Mouse (Mus musculus) forebrain, postnatal 0 days (tissue): ENCODE measurements at regions not wholly inside any gene's neighbourhood (a gene's known extent, or its start where the extent isn't known, plus 50 kb on each side); places are given as distances from the start of the nearest gene placed in this dataset.
A peak's percentile ranks its signal among the peaks of the same experiment; 100 is the strongest.

Source experiments
- ATAC-seq: fragments of 200-750 bp; cut with Nextera tagmentation; 2 replicates; pipeline ENCODE4 v1.8.0; 2017; ENCODE audit warnings: mild to moderate bottlenecking, moderate library complexity
- DNase-seq: peaks from one replicate; pipeline ENCODE4 v3.0.0-alpha.2; 2015
- H3K27ac ChIP-seq: fragments of 300-500 bp; sonication (generic); 2 replicates; pipeline ENCODE4 v1.5.1; 2014; ENCODE audit warnings: low read depth, mild to moderate bottlenecking, antibody characterized with exemption, low read length, moderate library complexity, mixed read lengths
- H3K27me3 ChIP-seq: fragments of 300-500 bp; sonication (generic); 2 replicates; pipeline ENCODE4 v1.6.1; 2014; ENCODE audit warnings: mild to moderate bottlenecking, low read length, mixed read lengths; ENCODE audit not compliant: insufficient read depth
- H3K36me3 ChIP-seq: fragments of 300-500 bp; sonication (generic); 2 replicates; pipeline ENCODE4 v1.6.1; 2014; ENCODE audit warnings: mild to moderate bottlenecking, moderate library complexity; ENCODE audit not compliant: insufficient read depth
- H3K4me1 ChIP-seq: fragments of 300-500 bp; sonication (generic); 2 replicates; pipeline ENCODE4 v1.6.1; 2014; ENCODE audit warnings: antibody characterized with exemption; ENCODE audit not compliant: insufficient read depth
- H3K4me2 ChIP-seq: fragments of 300-500 bp; sonication (generic); 2 replicates; pipeline ENCODE4 v1.6.1; 2014; ENCODE audit warnings: low read depth, mild to moderate bottlenecking, moderate library complexity
- H3K4me3 ChIP-seq: fragments of 300-500 bp; sonication (generic); 2 replicates; pipeline ENCODE4 v1.5.1; 2014; ENCODE audit warnings: low read depth, low read length, mixed read lengths
- H3K9ac ChIP-seq: fragments of 300-500 bp; sonication (generic); 2 replicates; pipeline ENCODE4 v1.6.1; 2014; ENCODE audit warnings: mild to moderate bottlenecking
- H3K9me3 ChIP-seq: fragments of 300-500 bp; sonication (generic); 2 replicates; pipeline ENCODE4 v1.6.1; 2016; ENCODE audit warnings: low read length
- CTCF ChIP-seq: sonication (generic); IDR thresholded peaks from 2 replicates; pipeline ENCODE4 v1.5.1; 2016; ENCODE audit warnings: antibody characterized with exemption, control low read depth, low read depth
- WGBS: fragments of 180-500 bp; shearing (Covaris S2); extraction: QIAGEN DNeasy Blood & Tissue Kit; methylation state at CpG from one replicate; pipeline ENCODE4 v1.1.7; 2014; 5-methylcytosine and 5-hydroxymethylcytosine counted together

- Histone ChIP-seq H3K4me2 (no peak overlapping the region), H3K9ac (no peak overlapping the region), H3K27ac (no peak overlapping the region), H3K36me3 (no peaks in the 10 kb centered on the region), H3K9me3 (no peaks in the 10 kb centered on the region), H3K4me3 (no peak overlapping the region), H3K27me3 (no peaks in the 10 kb centered on the region), H3K4me1 (peaks cover 4% of the 10 kb centered on the region; the same call in 1 of the 2 replicates)
- WGBS = 98% methylated on average over 1 of the region's 1 CpGs
- ATAC-seq = no peak
- no peak for TF ChIP-seq CTCF
- no peak for DNase-seq
These were observed 239.9 kb upstream of the Hnrnpa3 start for GRCm38 (mm10) chr2:75419142-75419541.

- TF ChIP-seq CTCF = no peak
- Histone ChIP-seq H3K4me3 (no peak overlapping the region), H3K4me2 (peak overlapping the region; percentile 19), H3K27ac (no peak overlapping the region), H3K4me1 (peaks cover 11% of the 10 kb centered on the region; the same call in 1 of the 2 replicates), H3K27me3 (no peaks in the 10 kb centered on the region), H3K36me3 (no peaks in the 10 kb centered on the region), H3K9me3 (no peaks in the 10 kb centered on the region), H3K9ac (no peak overlapping the region)
- WGBS = 22% methylated on average over 20 of the region's 20 CpGs
- ATAC-seq = peak; percentile 20; the same call in 1 of the 2 replicates
- DNase-seq = peak; percentile 18
These were observed 236.0 kb upstream of the Hnrnpa3 start for GRCm38 (mm10) chr2:75422798-75423685.

- ATAC-seq = no peak; the same call in 1 of the 2 replicates
- peak; percentile 25 for DNase-seq
These were observed 235.2 kb upstream of the Hnrnpa3 start for GRCm38 (mm10) chr2:75423872-75424271.

GRCm38 (mm10) chr2:75424363-75424762, 234.7 kb upstream of the Hnrnpa3 start:
- DNase-seq (peak; percentile 45), ATAC-seq (no peak)
- no peak overlapping the region for H3K27ac ChIP-seq
- no peaks in the 10 kb centered on the region for H3K9me3 ChIP-seq
- 15% methylated on average over 7 of the region's 7 CpGs for WGBS
- no peak for TF ChIP-seq CTCF
- H3K36me3 ChIP-seq = no peaks in the 10 kb centered on the region
- peak overlapping the region; percentile 23; the same call in 1 of the 2 replicates for H3K4me2 ChIP-seq
- no peak overlapping the region for H3K9ac ChIP-seq
- H3K4me3 ChIP-seq = no peak overlapping the region
- peaks cover 11% of the 10 kb centered on the region; the same call in 1 of the 2 replicates for H3K4me1 ChIP-seq
- no peaks in the 10 kb centered on the region for H3K27me3 ChIP-seq

More at GRCm38 (mm10) chr2:75423872-75424271, 235.2 kb upstream of the Hnrnpa3 start:
- TF ChIP-seq CTCF = no peak
- H3K4me3 ChIP-seq = no peak overlapping the region
- peak overlapping the region; percentile 23; the same call in 1 of the 2 replicates for H3K4me2 ChIP-seq
- H3K9ac ChIP-seq = no peak overlapping the region
- no peaks in the 10 kb centered on the region for H3K9me3 ChIP-seq
- peaks cover 11% of the 10 kb centered on the region; the same call in 1 of the 2 replicates for H3K4me1 ChIP-seq
- 19% methylated on average over 5 of the region's 5 CpGs for WGBS
- H3K27me3 ChIP-seq = no peaks in the 10 kb centered on the region
- H3K27ac ChIP-seq = no peak overlapping the region
- no peaks in the 10 kb centered on the region for H3K36me3 ChIP-seq

- H3K9ac ChIP-seq = no peak overlapping the region
- no peak for ATAC-seq
- no peaks in the 10 kb centered on the region for H3K27me3 ChIP-seq
- no peak overlapping the region for H3K4me2 ChIP-seq
- DNase-seq = no peak
- TF ChIP-seq CTCF = no peak
- H3K4me3 ChIP-seq = no peak overlapping the region
- peak overlapping the region; percentile 21; the same call in 1 of the 2 replicates for H3K27ac ChIP-seq
- no peaks in the 10 kb centered on the region for H3K36me3 ChIP-seq
- no peaks in the 10 kb centered on the region for H3K9me3 ChIP-seq
- peaks cover 11% of the 10 kb centered on the region; the same call in 1 of the 2 replicates for H3K4me1 ChIP-seq
- 62% methylated on average over 14 of the region's 14 CpGs for WGBS
These were observed 234.2 kb upstream of the Hnrnpa3 start for GRCm38 (mm10) chr2:75424911-75425310.

- peak overlapping the region; percentile 21; the same call in 1 of the 2 replicates for H3K27ac ChIP-seq
- no peaks in the 10 kb centered on the region for H3K9me3 ChIP-seq
- ATAC-seq (no peak), DNase-seq (peak; percentile 26)
- H3K4me1 ChIP-seq = peaks cover 11% of the 10 kb centered on the region; the same call in 1 of the 2 replicates
- H3K27me3 ChIP-seq = no peaks in the 10 kb centered on the region
- 11% methylated on average over 7 of the region's 7 CpGs for WGBS
- no peaks in the 10 kb centered on the region for H3K36me3 ChIP-seq
- no peak overlapping the region for H3K9ac ChIP-seq
- H3K4me2 ChIP-seq = no peak overlapping the region
- no peak overlapping the region for H3K4me3 ChIP-seq
- no peak for TF ChIP-seq CTCF
These were observed 233.7 kb upstream of the Hnrnpa3 start for GRCm38 (mm10) chr2:75425384-75425783.

GRCm38 (mm10) chr2:75425791-75426190, 233.3 kb upstream of the Hnrnpa3 start:
- no peaks in the 10 kb centered on the region for H3K9me3 ChIP-seq
- peaks cover 11% of the 10 kb centered on the region; the same call in 1 of the 2 replicates for H3K4me1 ChIP-seq
- H3K4me3 ChIP-seq = no peak overlapping the region
- H3K27me3 ChIP-seq = no peaks in the 10 kb centered on the region
- ATAC-seq (no peak), DNase-seq (no peak)
- H3K9ac ChIP-seq = no peak overlapping the region
- WGBS = 43% methylated on average over 9 of the region's 9 CpGs
- no peak for TF ChIP-seq CTCF
- H3K36me3 ChIP-seq = no peaks in the 10 kb centered on the region
- no peak overlapping the region for H3K4me2 ChIP-seq
- no peak overlapping the region; the same call in 1 of the 2 replicates for H3K27ac ChIP-seq
